Mouse (Mus musculus): ENCODE measurements around the gene Asb18. TPM values are rescaled to one million over a fixed set of nuclear protein-coding genes. Genes with fewer than 3 reads are reported as not detected.

Asb18 gene
- total RNA-seq, 1 experiment, result not detected

DNA sequence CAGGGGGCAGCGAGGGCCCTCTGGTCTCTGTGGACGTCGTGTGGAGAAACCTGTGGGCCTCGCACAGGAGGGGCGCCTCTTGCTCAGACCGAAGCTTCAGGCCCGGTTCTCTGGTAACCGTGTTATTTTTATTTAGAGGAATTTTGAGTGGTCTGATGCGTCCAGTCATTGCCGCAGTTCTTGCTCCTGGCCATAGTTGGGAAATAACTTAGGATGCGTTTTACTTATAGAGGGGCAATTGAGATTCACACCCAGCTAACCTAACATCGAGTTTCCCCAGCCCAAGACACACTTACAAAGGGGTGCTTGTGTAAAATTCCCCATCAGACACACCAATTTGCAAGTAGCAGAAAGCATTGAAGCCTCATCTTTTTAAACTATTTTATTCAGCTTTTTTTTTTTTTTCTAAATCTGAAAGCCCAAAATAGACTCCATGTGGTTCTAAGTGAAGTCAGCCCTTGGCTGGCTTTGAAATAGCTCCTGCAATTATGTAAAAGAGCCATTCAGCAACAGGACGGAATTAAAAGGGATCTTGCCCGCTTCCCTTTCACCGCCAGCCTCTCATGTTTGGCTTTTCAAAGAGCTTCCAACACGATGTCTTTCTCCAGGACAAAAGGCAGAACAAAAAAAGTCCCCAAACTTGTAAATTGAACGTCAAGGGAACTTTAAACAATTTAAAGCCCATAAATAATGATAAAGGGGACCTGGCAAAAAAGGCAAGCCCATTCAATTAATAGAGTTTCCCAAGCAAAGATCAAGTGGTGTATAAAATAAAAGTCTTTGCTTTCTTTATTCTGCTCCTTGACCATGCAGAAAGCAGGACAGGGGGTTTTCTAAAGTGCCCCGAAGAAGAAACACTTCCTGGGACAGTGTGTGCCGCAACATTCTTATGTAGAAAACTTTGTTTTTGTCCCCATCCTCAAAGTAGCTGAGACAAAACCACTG, 79.9 kb downstream of the Asb18 start:
- DNase-seq (ENCODE audit: low read depth, low spot score), result no peak
- peaks cover 2% of the 10 kb centered on the region; the same call in 1 of the 2 replicates for H3K36me3 ChIP-seq (ENCODE audit: control insufficient read depth, insufficient read depth, low read length, poor library complexity, severe bottlenecking)
- TF ChIP-seq CHD2 (IDR thresholded peaks at IDR 0.05; ENCODE audit: low read depth, low read length) (no peak), ZC3H11A (IDR thresholded peaks at IDR 0.05; ENCODE audit: borderline replicate concordance, low read depth, low read length) (no peak), HCFC1 (IDR thresholded peaks at IDR 0.05; ENCODE audit: borderline replicate concordance, insufficient read depth, low read length) (no peak), ZNF384 (IDR thresholded peaks at IDR 0.05; ENCODE audit: low read depth, low read length) (no peak), MAFK (IDR thresholded peaks at IDR 0.05; ENCODE audit: insufficient read depth, low read depth, low read length) (no peak)
- no peak overlapping the region for H3K27ac ChIP-seq (ENCODE audit: insufficient read depth, low read depth, low read length, poor library complexity, severe bottlenecking)
- H3K4me1 ChIP-seq (ENCODE audit: control insufficient read depth in 2 of 2, insufficient read depth in 2 of 2, low read length in 2 of 2, poor library complexity in 1 of 2), result peaks cover 2 to 9% of the 10 kb centered on the region in 2 experiments
- no peaks in the 10 kb centered on the region for H3K9me3 ChIP-seq (ENCODE audit: control insufficient read depth, insufficient read depth, low read depth, low read length)
- no peak overlapping the region for H3K9ac ChIP-seq (ENCODE audit: insufficient read depth, low read depth, low read length, poor library complexity, severe bottlenecking)
- in situ Hi-C loops (cut with MboI; ENCODE audit: low sequenced_read_pairs in 2 of 2, unreplicated experiment in 2 of 2), result loop anchor here in 1 of 2 experiments (25.0 kb wide), 1 partner anchor 172 kb away; no protein-coding TSS in a partner anchor
- H3K4me3 ChIP-seq (ENCODE audit: insufficient read depth in 1 of 2, low read depth in 1 of 2, low read length in 2 of 2, poor library complexity in 1 of 2, severe bottlenecking in 1 of 2), result no peak overlapping the region

- DNase-seq (ENCODE audit: low read depth, low spot score), result no peak
- H3K27ac ChIP-seq (ENCODE audit: insufficient read depth, low read depth, low read length, poor library complexity, severe bottlenecking), result no peak overlapping the region
- H3K9ac ChIP-seq (ENCODE audit: insufficient read depth, low read depth, low read length, poor library complexity, severe bottlenecking), result no peak overlapping the region
- TF ChIP-seq CHD2 (IDR thresholded peaks at IDR 0.05; ENCODE audit: low read depth, low read length), result no peak
- TF ChIP-seq ZC3H11A (IDR thresholded peaks at IDR 0.05; ENCODE audit: borderline replicate concordance, low read depth, low read length), result no peak
- TF ChIP-seq HCFC1 (IDR thresholded peaks at IDR 0.05; ENCODE audit: borderline replicate concordance, insufficient read depth, low read length), result no peak
- no peak for TF ChIP-seq MAFK (IDR thresholded peaks at IDR 0.05; ENCODE audit: insufficient read depth, low read depth, low read length)
- no peak for TF ChIP-seq ZNF384 (IDR thresholded peaks at IDR 0.05; ENCODE audit: low read depth, low read length)
- peaks cover 5% of the 10 kb centered on the region for H3K36me3 ChIP-seq (ENCODE audit: control insufficient read depth, insufficient read depth, low read length, poor library complexity, severe bottlenecking)
- no peak overlapping the region for H3K4me3 ChIP-seq (ENCODE audit: insufficient read depth in 1 of 2, low read depth in 1 of 2, low read length in 2 of 2, poor library complexity in 1 of 2, severe bottlenecking in 1 of 2)
- peaks cover 2 to 14% of the 10 kb centered on the region in 2 experiments for H3K4me1 ChIP-seq (ENCODE audit: control insufficient read depth in 2 of 2, insufficient read depth in 2 of 2, low read length in 2 of 2, poor library complexity in 1 of 2)
- in situ Hi-C loops (cut with MboI; ENCODE audit: low sequenced_read_pairs in 2 of 2, unreplicated experiment in 2 of 2), result loop anchor here in 1 of 2 experiments (25.0 kb wide), 1 partner anchor 171 kb away; no protein-coding TSS in a partner anchor
- no peaks in the 10 kb centered on the region for H3K9me3 ChIP-seq (ENCODE audit: control insufficient read depth, insufficient read depth, low read depth, low read length)
Measured at GRCm38 (mm10) chr1:89933786-89934185, 80.7 kb downstream of the Asb18 start.

GRCm38 (mm10) chr1:89933028-89933427, 81.4 kb downstream of the Asb18 start:
- Histone ChIP-seq H3K4me3 (ENCODE audit: insufficient read depth in 1 of 2, low read depth in 1 of 2, low read length in 2 of 2, poor library complexity in 1 of 2, severe bottlenecking in 1 of 2) (no peak overlapping the region), H3K9me3 (ENCODE audit: control insufficient read depth, insufficient read depth, low read depth, low read length) (no peaks in the 10 kb centered on the region), H3K4me1 (ENCODE audit: control insufficient read depth in 2 of 2, insufficient read depth in 2 of 2, low read length in 2 of 2, poor library complexity in 1 of 2) (peaks cover 2 to 14% of the 10 kb centered on the region in 2 experiments), H3K27ac (ENCODE audit: insufficient read depth, low read depth, low read length, poor library complexity, severe bottlenecking) (no peak overlapping the region), H3K36me3 (ENCODE audit: control insufficient read depth, insufficient read depth, low read length, poor library complexity, severe bottlenecking) (peaks cover 12% of the 10 kb centered on the region), H3K9ac (ENCODE audit: insufficient read depth, low read depth, low read length, poor library complexity, severe bottlenecking) (no peak overlapping the region)
- no peak for DNase-seq (ENCODE audit: low read depth, low spot score)
- in situ Hi-C loops (cut with MboI; ENCODE audit: low sequenced_read_pairs in 2 of 2, unreplicated experiment in 2 of 2), result loop anchor here in 1 of 2 experiments (25.0 kb wide), 1 partner anchor 171 kb away; no protein-coding TSS in a partner anchor
- no peak for TF ChIP-seq CHD2 (IDR thresholded peaks at IDR 0.05; ENCODE audit: low read depth, low read length)
- TF ChIP-seq MAFK (IDR thresholded peaks at IDR 0.05; ENCODE audit: insufficient read depth, low read depth, low read length), result no peak
- TF ChIP-seq ZC3H11A (IDR thresholded peaks at IDR 0.05; ENCODE audit: borderline replicate concordance, low read depth, low read length), result no peak
- no peak for TF ChIP-seq HCFC1 (IDR thresholded peaks at IDR 0.05; ENCODE audit: borderline replicate concordance, insufficient read depth, low read length)
- no peak for TF ChIP-seq ZNF384 (IDR thresholded peaks at IDR 0.05; ENCODE audit: low read depth, low read length)

GRCm38 (mm10) chr1:89932616-89933015, 81.8 kb downstream of the Asb18 start:
- Histone ChIP-seq H3K9me3 (ENCODE audit: control insufficient read depth, insufficient read depth, low read depth, low read length) (no peaks in the 10 kb centered on the region), H3K27ac (ENCODE audit: insufficient read depth, low read depth, low read length, poor library complexity, severe bottlenecking) (no peak overlapping the region), H3K4me3 (ENCODE audit: insufficient read depth in 1 of 2, low read depth in 1 of 2, low read length in 2 of 2, poor library complexity in 1 of 2, severe bottlenecking in 1 of 2) (peak overlapping the region in 1 of 2 experiments; percentile 19; a peak in 1 of 4 replicates), H3K9ac (ENCODE audit: insufficient read depth, low read depth, low read length, poor library complexity, severe bottlenecking) (no peak overlapping the region), H3K4me1 (ENCODE audit: control insufficient read depth in 2 of 2, insufficient read depth in 2 of 2, low read length in 2 of 2, poor library complexity in 1 of 2) (peaks cover 2 to 14% of the 10 kb centered on the region in 2 experiments), H3K36me3 (ENCODE audit: control insufficient read depth, insufficient read depth, low read length, poor library complexity, severe bottlenecking) (peaks cover 13% of the 10 kb centered on the region)
- in situ Hi-C loops (cut with MboI; ENCODE audit: low sequenced_read_pairs in 2 of 2, unreplicated experiment in 2 of 2), result loop anchor here in 1 of 2 experiments (25.0 kb wide), 1 partner anchor 170 kb away; no protein-coding TSS in a partner anchor
- DNase-seq (ENCODE audit: low read depth, low spot score), result no peak
- TF ChIP-seq CHD2 (IDR thresholded peaks at IDR 0.05; ENCODE audit: low read depth, low read length) (no peak), ZC3H11A (IDR thresholded peaks at IDR 0.05; ENCODE audit: borderline replicate concordance, low read depth, low read length) (no peak), HCFC1 (IDR thresholded peaks at IDR 0.05; ENCODE audit: borderline replicate concordance, insufficient read depth, low read length) (no peak), ZNF384 (IDR thresholded peaks at IDR 0.05; ENCODE audit: low read depth, low read length) (no peak), MAFK (IDR thresholded peaks at IDR 0.05; ENCODE audit: insufficient read depth, low read depth, low read length) (no peak)

All from ES-E14 (cell line).